Mouse (Mus musculus): Measurements from ENCODE around the gene Fcho2. TPM values are rescaled to one million over a fixed set of nuclear protein-coding genes. Genes with fewer than 3 reads are reported as not detected.
A peak's percentile ranks its signal among the peaks of the same experiment; 100 is the strongest.

Gene Fcho2
- polyA plus RNA-seq, 1 experiment from 2014 or later = 37.0 TPM

DNA sequence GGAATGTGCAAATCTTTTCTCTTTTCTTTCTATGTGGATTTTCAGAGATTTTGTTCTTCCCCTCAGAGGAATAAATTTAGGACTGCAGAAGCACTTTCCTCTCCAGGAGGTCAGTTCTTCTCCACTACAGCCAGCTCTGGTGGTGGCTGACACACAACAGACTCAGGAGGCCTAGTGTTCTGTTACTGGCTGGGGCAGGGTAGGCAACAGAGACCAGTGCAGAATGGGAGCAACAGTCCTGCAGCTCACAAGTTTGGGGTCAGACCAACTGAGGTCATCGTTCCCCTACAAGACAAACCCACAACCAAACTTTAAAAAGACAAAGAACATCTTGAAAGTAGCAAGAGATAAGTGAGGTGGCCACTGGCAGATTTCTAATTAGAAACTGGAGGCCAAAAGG, 104.6 kb downstream of the Fcho2 start:
- in situ Hi-C loops (cut with MboI; ENCODE audit: low pct_unique_long_range_greater_than_20kb) = no loop called here

GRCm38 (mm10) chr13:98710236-98710635, 105.0 kb downstream of the Fcho2 start:
- ChIA-PET POLR2A (no interaction called here), CTCF (no interaction called here)
- no peak for ATAC-seq
- no peak for DNase-seq (ENCODE audit: low read depth, low spot score)
- no peaks in the 10 kb centered on the region for H3K27me3 ChIP-seq
- in situ Hi-C loops (cut with MboI; ENCODE audit: low pct_unique_long_range_greater_than_20kb) = no loop called here
- TF ChIP-seq CTCF (IDR thresholded peaks at IDR 0.05) = no peak

More for the DNA sequence above, 104.6 kb downstream of the Fcho2 start:
- no peak for TF ChIP-seq CTCF (IDR thresholded peaks at IDR 0.05)
- H3K27me3 ChIP-seq = no peaks in the 10 kb centered on the region
- DNase-seq (ENCODE audit: low read depth, low spot score) (no peak), ATAC-seq (no peak)
- CTCF ChIA-PET = no interaction called here
- POLR2A ChIA-PET = no interaction called here

GRCm38 (mm10) chr13:98705501-98705900, 109.7 kb downstream of the Fcho2 start:
- no peak for ATAC-seq
- in situ Hi-C loops (cut with MboI; ENCODE audit: low pct_unique_long_range_greater_than_20kb) = no loop called here
- TF ChIP-seq CTCF (IDR thresholded peaks at IDR 0.05) = no peak
- no peaks in the 10 kb centered on the region for H3K27me3 ChIP-seq
- ChIA-PET POLR2A (no interaction called here), CTCF (no interaction called here)
- no peak for DNase-seq (ENCODE audit: low read depth, low spot score)

DNA sequence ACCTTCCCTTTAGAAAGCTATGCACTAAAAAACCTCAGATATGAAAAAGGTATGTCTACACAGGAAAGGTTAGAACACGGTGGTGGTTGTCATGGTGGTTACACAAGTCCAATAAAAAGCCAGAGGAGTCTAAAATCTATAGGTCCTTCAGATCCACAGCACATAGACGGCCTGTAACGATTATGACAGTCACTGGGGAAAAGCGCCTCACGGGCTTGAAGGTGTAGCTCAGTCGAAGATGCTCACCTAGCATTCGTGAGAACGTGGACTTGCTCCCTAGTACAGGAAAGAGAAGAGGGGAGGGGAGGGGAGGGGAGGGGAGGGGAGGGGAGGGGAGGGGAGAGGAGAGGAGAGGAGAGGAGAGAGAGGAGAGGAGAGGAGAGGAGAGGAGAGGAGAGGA, 111.5 kb downstream of the Fcho2 start:
- DNase-seq (ENCODE audit: low read depth, low spot score) = no peak
- POLR2A ChIA-PET = no interaction called here
- no peak for TF ChIP-seq CTCF (IDR thresholded peaks at IDR 0.05)
- in situ Hi-C loops (cut with MboI; ENCODE audit: low pct_unique_long_range_greater_than_20kb) = no loop called here
- no peaks in the 10 kb centered on the region for H3K27me3 ChIP-seq
- CTCF ChIA-PET = no interaction called here
- ATAC-seq = no peak

DNA sequence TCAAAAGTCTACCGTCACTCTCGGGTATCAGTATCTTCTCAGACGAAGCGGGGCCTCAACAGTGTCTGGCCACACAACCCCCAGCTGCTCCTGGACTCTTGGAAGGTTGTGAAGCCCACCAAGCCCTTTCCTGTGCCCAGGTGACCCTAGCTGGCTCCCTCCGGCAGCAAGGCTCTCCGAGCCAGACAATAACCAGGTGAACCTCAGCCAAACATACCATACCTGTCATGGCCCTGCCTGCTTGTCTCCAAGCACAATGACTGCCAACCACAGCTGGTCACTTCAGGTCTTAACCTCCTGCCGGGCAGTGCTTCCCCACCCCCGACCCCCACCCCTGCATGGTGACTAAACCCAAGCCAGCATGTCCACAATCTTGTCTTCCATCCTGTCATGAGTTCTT, 112.9 kb downstream of the Fcho2 start:
- DNase-seq (ENCODE audit: low read depth, low spot score) (no peak), ATAC-seq (no peak)
- in situ Hi-C loops (cut with MboI; ENCODE audit: low pct_unique_long_range_greater_than_20kb) = no loop called here
- H3K27me3 ChIP-seq = no peaks in the 10 kb centered on the region
- ChIA-PET CTCF (no interaction called here), POLR2A (interaction anchor here (0.6 to 1.4 kb wide), 2 partner anchors 21 to 143 kb away, joined by 3 to 6 read pairs; no protein-coding TSS in a partner anchor)
- TF ChIP-seq CTCF (IDR thresholded peaks at IDR 0.05) = no peak

DNA sequence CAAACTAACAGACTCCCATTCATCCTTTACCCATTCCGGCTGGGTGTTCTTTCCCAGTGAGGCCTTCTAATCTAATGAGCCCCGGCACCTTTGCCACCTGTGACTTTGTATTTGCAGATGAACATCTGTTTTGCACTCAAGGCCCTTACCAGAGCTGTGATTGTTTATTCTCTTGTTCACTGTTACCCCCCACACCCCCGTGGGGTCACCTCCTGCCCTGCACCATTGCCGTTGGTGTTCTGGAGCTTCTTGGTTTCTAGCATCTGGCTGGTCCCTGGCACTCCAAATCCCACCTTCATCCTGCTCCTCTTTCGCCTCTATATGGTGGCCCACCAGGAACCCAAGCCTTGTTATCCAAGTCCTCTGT, 114.0 kb downstream of the Fcho2 start:
- ATAC-seq (no peak), DNase-seq (ENCODE audit: low read depth, low spot score) (no peak)
- POLR2A ChIA-PET = interaction anchor here (0.6 to 0.7 kb wide), 2 partner anchors 366 to 737 kb away, joined by 3 to 4 read pairs; no protein-coding TSS in a partner anchor
- H3K27me3 ChIP-seq = no peaks in the 10 kb centered on the region
- TF ChIP-seq CTCF (IDR thresholded peaks at IDR 0.05) = no peak
- in situ Hi-C loops (cut with MboI; ENCODE audit: low pct_unique_long_range_greater_than_20kb) = no loop called here
- CTCF ChIA-PET = interaction anchor here (1.7 kb wide), 1 partner anchor 25 kb away, joined by 4 read pairs; no protein-coding TSS in a partner anchor

DNA sequence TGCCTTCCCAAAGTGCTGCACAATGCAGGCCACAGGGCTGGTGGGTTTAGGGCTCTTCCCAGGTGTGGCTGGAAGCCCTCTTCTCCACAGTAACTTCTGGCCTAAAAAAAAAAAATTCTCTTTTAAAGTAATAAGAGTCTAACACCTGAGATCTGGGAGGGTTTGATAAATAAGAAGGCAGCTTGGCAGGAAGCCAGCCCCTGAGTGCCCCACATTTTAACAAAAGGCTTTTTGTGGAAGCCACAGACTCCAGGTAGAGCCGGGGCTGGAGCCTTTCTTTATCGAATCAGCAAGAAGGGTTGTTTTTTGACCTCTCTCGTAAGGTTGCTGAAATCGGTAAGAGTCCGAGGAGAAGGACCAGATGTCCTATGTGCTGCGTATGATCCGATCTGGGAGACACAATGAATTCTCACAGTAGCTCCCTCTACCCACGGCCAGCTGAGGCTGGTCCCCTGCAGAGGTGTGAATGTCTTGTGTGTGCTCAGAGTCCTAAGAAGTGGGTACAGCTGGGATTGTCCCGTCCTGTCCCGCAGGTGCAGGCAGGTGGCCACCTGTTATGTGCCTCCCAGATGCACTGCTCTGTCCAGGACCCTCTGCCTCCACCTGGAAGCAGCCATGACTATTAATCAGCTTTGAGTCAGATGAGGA, 114.5 kb downstream of the Fcho2 start:
- no peak for DNase-seq (ENCODE audit: low read depth, low spot score)
- ChIA-PET POLR2A (interaction anchor here (1.3 kb wide), 1 partner anchor 10 kb away, joined by 4 read pairs; no protein-coding TSS in a partner anchor), CTCF (interaction anchor here (1.7 kb wide), 1 partner anchor 26 kb away, joined by 4 read pairs; no protein-coding TSS in a partner anchor)
- TF ChIP-seq CTCF (IDR thresholded peaks at IDR 0.05) = no peak
- H3K27me3 ChIP-seq = no peaks in the 10 kb centered on the region
- in situ Hi-C loops (cut with MboI; ENCODE audit: low pct_unique_long_range_greater_than_20kb) = no loop called here
- no peak for ATAC-seq

DNA sequence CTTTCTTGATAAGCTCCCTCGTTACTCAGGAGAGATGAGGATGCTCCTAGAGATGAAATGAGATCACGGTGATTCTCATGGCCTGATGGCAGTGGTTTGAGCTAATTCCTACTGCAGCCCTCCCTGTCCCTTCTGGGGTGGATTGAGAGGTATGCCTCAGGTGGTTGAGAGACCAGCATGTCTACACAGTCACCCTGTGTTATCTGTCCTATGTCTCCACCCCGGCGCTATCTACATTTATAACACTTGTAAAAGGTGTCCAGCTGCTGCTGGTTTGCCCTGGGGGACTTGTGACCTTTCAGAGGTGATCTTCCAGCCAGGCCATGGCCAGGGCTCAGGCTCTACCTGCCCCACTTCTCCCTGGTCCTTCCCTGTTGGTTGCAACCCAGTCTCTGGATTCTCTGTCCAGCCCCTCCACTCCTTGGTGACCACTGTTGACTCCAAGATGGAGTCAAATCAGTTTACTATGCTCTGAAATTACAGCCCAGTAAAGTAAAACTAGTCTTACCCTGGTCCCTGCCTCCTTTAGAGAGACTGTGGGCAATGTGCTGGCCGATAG, 115.2 kb downstream of the Fcho2 start:
- POLR2A ChIA-PET = interaction anchor here (0.8 to 1.3 kb wide), 2 partner anchors 9 to 10 kb away, joined by 3 to 4 read pairs; no protein-coding TSS in a partner anchor
- CTCF ChIA-PET = interaction anchor here (1.7 to 2.2 kb wide), 2 partner anchors 26 to 202 kb away, joined by 4 to 5 read pairs; no protein-coding TSS in a partner anchor
- H3K27me3 ChIP-seq = no peaks in the 10 kb centered on the region
- DNase-seq (ENCODE audit: low read depth, low spot score) (no peak), ATAC-seq (no peak)
- in situ Hi-C loops (cut with MboI; ENCODE audit: low pct_unique_long_range_greater_than_20kb) = no loop called here
- no peak for TF ChIP-seq CTCF (IDR thresholded peaks at IDR 0.05)

DNA sequence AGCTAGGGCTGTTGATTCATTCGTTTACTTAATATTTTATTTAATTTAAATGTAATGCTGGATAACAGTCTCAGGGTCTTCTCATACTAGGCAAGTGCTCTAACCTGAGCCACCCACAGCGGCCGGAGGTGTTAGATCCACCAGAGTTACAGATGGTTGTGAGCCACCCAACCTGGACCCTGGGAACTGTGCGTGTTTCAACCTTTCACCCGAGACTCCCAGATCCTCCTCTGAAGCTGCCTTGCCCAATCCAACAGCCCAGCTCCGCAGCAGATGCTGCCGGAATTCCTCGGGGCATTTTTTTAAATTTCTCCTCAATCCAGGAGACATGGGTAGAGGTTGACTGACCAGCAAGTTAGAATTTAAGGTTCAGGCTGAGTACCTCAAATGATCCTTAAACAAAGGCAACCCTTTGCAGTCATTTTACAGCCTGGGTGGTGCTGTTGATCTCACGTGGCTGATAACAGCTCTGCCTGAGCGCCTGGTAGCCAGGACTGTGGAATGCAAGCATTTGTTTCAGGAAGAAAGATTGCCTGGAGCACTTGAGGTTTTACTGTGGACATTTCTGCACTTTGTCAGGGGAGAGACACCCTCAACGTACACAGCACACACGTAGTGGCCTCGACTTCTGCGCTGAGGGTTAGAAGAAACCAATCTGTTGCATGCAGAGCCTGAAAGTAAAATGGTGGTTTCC, 116.1 kb downstream of the Fcho2 start:
- no peaks in the 10 kb centered on the region for H3K27me3 ChIP-seq
- in situ Hi-C loops (cut with MboI; ENCODE audit: low pct_unique_long_range_greater_than_20kb) = no loop called here
- CTCF ChIA-PET = interaction anchor here (1.0 to 2.2 kb wide), 2 partner anchors 20 to 201 kb away, joined by 3 to 5 read pairs; no protein-coding TSS in a partner anchor
- DNase-seq (ENCODE audit: low read depth, low spot score) (no peak), ATAC-seq (peak; percentile 44)
- TF ChIP-seq CTCF (IDR thresholded peaks at IDR 0.05) = no peak
- POLR2A ChIA-PET = interaction anchor here (0.8 kb wide), 2 partner anchors 9 to 26 kb away, joined by 3 to 4 read pairs; no protein-coding TSS in a partner anchor

DNA sequence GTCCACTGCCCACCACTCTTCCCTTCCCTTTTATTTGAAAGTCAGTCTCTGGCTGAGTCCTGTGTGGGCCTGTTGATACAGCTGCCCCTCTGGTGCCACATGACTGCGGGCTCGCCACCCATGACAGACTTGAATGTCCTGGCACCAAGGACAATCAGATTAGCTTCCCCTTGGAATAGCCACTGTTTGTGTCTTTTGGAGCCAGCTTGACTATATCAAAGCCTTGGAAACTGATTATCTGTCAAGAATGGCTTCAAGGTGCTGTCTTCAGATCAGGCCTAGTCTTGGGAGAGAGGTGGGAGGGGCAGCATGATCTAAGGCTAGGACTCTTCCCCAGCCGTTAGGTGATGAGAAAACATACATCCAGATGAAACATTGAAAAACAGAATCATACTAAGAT, 118.5 kb downstream of the Fcho2 start:
- CTCF ChIA-PET = no interaction called here

More for the DNA sequence above, 118.5 kb downstream of the Fcho2 start:
- TF ChIP-seq CTCF (IDR thresholded peaks at IDR 0.05) = no peak
- ATAC-seq (no peak), DNase-seq (ENCODE audit: low read depth, low spot score) (no peak)
- POLR2A ChIA-PET = interaction anchor here (0.6 to 2.0 kb wide), 4 partner anchors 12 to 217 kb away, joined by 3 to 5 read pairs (median 4); no protein-coding TSS in a partner anchor
- H3K27me3 ChIP-seq = no peaks in the 10 kb centered on the region
- in situ Hi-C loops (cut with MboI; ENCODE audit: low pct_unique_long_range_greater_than_20kb) = no loop called here

Measured in Patski (cell line).